Mouse (Mus musculus) ES-Bruce4 (cell line): Measurements from ENCODE around the gene March6.

Experiments used
- CTCF ChIP-seq: IDR thresholded peaks from one replicate; pipeline ENCODE4 v1.8.1; 2011; ENCODE audit warnings: low read depth, low read length
- POLR2A ChIP-seq: IDR thresholded peaks from one replicate; pipeline ENCODE4 v1.8.1; 2011; ENCODE audit warnings: low read length; ENCODE audit not compliant: insufficient read depth

DNA sequence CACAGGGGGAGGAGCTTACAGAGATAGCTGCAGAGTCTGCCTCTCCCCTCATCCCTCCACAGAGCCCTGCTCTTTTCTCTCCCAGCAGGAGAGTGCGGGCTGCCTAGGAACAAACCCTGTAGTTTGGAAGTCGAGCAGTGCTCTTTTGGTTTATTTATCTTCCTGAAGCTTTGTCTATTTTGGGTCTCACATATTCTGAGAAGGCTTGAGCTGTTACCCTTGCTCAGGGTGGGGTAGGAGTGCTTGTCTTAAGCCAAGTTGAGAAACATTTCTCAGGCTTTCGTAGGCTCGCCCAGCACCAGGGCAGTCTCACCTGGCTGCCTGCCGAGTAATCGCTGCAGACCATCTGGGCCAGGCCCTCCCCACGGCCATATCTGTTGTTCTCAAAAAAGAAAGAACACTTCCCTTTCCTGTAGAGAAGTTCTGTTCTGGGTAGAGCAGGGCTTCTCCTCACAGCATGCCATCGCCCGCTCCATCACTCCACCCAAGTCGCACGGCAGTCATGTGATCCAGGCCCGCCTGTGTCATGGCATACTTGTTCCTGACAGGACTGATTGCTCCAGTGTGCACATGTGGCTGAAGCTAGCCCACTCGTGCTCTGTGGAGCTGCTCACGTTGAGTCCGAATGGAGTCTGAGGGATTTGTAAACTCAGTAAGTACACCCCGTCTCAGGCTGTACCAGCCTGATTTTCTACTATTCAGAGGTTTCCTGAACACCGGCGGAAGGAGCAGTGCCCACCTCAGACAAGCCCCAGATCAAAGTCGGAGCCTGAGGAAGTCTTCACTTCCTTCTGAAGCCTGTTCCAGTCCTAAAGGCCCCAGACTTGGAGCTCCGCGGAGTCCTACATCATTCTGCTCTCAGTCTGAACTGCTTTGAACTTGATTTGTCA, 112.8 kb downstream of the March6 start:
- TF ChIP-seq CTCF = no peak
- no peak for TF ChIP-seq POLR2A
